Mouse (Mus musculus): ENCODE measurements around the gene Tspoap1. TPM values are rescaled to one million over a fixed set of nuclear protein-coding genes. Genes with fewer than 3 reads are reported as not detected.
A peak's percentile ranks its signal among the peaks of the same experiment; 100 is the strongest.

The Tspoap1 gene
- 1 to 10 TPM; 7.6 to 9.5 TPM for total RNA-seq (2021)
- long read RNA-seq, experiment 1, partial matches to known transcripts = 2 of 4 reads
- long read RNA-seq, experiment 1, other reads (novel, unspliced or antisense) = 2 of 4 reads
- long read RNA-seq, experiment 2, partial matches to known transcripts = 3 of 7 reads
- long read RNA-seq, experiment 2, other reads (novel, unspliced or antisense) = 3 of 7 reads

DNA sequence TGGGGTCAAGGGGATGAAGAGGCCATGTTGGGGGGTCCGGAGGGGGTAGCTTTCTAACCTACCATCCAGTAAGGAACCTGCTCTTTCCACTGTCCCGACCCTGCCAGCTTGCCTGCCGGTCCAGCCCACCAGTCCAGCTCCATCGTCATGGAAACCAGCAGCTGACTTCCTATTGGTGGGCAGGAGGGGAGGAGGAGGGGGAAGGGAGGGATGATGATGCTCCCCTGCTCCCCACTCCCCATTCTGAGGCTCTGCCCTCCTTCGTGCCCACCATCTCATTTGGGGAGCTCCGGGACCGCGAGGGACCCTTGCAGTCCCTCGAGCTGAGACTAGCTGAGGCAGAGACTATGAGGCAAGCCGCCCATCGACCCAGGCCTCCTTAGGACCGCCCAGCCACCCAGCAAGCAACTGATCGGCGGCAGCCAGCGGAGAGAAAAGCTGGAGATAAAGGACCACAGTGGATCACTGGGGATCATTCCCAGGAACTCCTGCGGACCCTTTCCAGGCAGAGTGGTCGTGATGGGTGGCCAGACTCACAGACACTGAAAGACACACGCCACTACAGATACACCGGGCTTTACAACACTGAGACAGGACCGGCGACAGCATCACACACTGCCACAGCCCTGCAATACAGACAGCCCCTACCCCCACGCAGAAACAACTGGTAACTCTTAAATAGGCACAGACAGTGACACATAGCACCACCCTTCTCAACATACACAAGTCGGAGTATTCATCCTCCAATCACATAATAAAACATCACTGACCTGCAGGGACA, at the start of gene Tspoap1:
Tspoap1 (plus strand) TSS at position 241 of the 781 bp plus-strand sequence.
- DNase-seq (ENCODE audit: low spot score in 2 of 2) = no peak

DNA sequence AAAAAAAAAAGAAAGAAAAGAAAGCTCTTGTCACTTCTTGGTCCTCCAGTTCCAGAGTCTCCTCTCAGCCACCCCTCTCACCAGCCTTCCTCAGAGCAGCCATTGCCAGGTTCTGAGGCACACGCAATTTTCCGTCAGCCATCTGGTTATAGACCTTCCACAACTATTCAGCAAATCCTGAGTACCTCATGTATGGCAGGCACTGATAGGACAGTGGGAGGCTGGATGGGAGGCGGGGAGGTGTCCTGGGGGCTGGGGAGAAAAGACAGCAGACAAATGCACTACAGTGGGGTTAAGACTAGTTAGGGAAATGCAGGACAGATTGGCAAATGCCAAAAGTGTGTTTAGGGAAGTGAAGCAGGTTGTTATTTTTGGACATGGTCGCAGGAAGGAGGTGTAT, 48.2 kb upstream of the Tspoap1 start:
- no peak for DNase-seq (ENCODE audit: low spot score in 2 of 2)

DNA sequence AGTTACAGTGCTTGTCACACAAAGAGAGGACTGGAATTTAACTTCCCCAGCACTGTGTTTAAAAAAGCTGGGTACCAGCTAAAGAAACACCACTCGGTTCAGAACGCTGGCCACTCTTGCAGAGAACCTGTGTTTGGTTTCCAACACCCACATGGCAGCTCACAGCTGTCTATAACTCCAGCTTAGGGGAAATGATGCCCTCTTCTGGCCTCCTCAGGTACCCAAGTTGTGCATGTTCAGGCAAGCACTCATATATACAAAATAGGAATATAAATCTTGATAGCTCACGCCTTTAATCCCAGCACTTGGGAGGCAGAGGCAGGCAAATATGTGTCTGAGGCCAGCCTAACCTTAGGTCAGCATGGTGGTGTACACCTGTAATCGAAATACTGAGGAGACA, 44.3 kb upstream of the Tspoap1 start:
- no peak for DNase-seq (ENCODE audit: low spot score in 2 of 2)

DNA sequence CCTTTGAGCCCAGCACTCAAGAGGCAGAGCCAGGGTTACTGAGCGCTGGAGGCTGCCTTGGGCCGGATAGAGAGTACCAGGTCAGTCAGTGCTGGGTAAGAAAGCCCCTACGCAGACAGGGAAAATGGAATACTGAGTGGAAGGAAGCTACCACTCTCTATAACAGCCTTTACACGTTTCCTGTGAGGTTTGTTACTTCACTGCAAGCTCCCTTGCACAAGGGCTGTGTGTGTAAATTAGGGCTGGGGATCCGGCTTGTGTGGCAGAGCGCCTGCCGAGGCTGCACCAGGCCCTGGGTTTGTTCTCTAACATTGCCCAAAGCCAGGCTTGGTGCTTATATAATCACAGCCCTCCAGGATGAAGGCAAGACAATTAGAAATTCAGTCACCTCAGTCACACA, 40.8 kb upstream of the Tspoap1 start:
- no peak for DNase-seq (ENCODE audit: low spot score in 2 of 2)

DNA sequence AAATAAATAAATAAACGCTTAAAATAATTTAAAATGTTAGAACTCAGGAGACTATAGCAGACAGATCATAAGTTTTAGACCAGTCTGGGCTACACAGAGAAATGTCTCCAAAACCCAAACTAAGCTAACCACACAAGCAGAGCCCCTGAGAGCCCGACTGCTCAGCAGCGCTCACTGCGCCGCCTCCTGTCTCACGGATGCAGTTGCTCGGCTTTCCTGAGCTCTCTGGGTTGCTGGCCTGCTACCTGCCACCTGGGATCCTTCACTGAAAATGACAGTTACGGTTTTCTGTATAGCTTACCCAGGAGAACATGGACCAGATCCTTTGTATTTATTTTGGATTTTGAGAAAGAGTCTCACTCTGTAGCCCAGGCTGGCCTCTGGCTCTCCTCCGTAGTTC, 40.0 kb upstream of the Tspoap1 start:
- DNase-seq (ENCODE audit: low spot score in 2 of 2) = no peak

DNA sequence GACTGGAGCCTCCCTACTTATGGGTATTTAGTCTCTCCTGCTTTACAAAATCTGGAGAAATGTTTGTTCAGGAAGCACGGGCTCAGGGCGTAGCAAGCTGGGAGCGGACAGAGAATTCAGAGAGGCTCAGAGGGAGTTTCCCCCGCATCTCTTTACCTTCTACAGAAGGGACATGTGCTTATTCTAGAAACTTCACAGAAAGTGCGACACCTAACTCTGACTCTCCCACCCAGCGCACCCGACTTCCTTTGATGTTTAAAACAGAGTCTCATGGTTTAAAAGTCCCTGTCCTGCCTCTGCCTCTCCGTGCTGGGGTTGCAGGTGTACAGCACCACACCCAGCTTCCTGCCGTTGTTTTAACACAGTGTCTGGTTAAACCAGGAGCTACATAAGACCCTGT, 39.5 kb upstream of the Tspoap1 start:
- DNase-seq (ENCODE audit: low spot score in 2 of 2) = no peak

DNA sequence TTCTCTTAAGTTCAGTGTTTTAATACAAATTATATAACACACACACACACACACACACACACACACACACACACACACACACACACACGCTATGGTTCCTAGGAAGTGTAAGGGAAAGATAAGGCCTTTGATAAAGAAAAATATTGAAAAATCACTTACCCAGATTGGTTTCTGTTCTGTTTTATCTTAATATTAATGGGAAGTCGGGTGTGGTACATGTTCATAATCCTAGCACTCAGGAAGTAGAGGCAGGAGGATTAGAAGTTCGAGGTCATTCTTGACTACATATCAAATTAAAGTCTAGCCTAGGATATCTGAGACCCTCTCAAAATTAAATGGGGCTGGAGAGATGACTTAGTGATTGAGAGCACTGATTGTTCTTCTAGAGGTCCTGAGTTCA, 38.2 kb upstream of the Tspoap1 start:
- no peak for DNase-seq (ENCODE audit: low spot score in 2 of 2)

DNA sequence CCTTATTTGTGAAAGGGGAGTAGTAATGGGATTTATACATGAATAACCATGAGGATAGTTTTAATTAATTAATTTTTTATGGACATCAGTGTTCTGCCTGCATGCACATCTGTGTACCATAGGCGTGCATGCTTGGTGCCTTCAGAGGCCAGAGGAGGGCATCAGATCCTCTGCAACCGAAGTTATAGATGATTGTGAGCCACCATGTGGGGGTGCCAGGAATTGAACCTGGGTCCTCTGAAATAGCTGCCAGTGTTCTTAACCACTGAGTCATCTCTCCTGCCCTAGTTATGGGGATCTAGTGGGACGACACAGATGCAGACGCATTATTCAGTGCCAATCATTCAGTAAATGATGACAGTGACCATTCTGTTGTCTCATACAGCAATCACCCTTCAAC, 37.5 kb upstream of the Tspoap1 start:
- no peak for DNase-seq (ENCODE audit: low spot score in 2 of 2)

DNA sequence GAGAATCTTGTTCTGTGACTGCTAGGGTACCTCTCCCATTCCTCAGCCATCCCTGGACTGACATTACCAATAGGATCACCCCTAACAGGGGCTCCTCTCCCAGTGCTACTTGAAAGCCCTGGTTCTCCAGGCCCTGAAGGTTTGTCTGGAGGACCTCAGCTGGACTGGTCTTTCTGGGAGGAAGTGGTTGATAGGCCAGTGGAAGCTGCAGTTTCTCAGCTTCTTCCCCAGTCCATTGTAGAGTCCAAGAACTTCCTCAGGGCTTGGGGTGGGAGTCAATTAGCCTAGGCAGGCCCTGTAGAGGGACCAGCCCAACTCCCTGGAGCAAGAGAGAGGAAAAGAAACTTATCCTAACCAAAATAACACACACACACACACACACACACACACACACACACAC, 34.8 kb upstream of the Tspoap1 start:
- DNase-seq (ENCODE audit: low spot score in 2 of 2) = no peak

DNA sequence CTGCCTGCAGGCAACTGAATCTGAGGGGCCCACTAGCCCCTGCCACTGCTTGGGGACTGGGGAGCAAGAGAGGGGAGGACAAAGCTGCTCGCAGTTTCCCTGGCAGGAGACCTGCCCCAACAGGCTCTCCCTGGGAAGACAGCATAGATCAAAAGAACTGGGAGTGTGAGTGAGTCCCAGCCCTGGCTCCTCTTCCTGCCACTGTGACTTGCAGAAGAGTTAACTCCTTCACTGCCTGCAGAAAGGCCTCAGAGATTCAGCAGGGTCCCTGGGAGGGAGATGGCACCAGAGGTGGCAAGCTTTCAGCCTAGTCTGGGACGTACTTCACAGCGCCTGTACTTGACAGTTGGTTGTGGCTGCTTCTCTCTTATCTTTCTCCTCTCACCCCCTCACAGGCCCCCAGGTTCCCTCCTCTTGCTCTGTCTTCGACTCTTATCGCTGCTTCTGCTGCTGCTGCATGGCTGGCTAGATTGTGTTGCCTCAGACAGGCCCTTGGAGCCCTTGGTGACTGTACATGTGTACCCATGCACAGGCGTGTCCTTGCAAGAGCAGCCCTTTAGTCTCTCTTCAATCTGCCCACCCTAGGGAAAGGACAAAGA, 34.3 kb upstream of the Tspoap1 start:
- no peak for DNase-seq (ENCODE audit: low spot score in 2 of 2)

DNA sequence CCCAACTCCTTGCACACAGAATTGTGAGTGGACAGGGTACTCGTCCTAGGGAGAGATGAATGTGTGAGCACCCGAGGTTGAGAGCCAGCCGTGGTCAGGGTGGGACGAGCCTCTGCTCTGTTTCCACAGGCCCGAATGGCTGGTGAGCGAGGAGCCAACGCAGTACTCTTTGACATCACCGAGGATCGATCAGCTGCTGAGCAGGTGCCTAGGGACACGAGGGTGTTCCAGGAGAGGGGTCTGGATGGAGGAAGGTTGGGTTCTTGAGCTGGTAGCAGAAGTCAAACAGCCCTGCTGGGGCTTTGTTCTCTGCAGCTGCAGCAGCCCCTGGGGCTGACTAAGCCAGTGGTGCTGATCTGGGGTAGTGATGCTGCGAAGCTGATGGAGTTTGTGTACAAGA, 33.3 kb upstream of the Tspoap1 start:
- DNase-seq (ENCODE audit: low spot score in 2 of 2) = no peak

DNA sequence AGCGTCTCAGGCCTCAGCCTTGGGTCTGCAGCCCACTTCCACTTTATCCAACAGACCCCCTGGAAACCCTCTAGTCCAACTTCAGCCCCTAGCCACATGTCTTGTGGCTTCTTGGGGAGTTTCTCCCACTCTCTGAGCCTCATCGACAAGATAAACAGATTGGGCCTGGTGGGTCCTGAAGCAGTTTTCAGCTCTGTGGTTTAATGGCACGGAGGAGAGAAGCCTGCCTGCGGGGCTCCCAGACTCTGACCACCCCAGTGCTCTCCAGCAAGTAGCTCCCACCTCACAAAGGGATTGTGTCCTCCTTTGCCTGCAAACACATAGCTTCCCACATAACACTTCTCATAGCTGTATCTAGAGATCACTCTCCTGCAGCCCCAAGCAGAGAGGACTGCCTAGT, 32.9 kb upstream of the Tspoap1 start:
- DNase-seq (ENCODE audit: low spot score in 2 of 2) = no peak

DNA sequence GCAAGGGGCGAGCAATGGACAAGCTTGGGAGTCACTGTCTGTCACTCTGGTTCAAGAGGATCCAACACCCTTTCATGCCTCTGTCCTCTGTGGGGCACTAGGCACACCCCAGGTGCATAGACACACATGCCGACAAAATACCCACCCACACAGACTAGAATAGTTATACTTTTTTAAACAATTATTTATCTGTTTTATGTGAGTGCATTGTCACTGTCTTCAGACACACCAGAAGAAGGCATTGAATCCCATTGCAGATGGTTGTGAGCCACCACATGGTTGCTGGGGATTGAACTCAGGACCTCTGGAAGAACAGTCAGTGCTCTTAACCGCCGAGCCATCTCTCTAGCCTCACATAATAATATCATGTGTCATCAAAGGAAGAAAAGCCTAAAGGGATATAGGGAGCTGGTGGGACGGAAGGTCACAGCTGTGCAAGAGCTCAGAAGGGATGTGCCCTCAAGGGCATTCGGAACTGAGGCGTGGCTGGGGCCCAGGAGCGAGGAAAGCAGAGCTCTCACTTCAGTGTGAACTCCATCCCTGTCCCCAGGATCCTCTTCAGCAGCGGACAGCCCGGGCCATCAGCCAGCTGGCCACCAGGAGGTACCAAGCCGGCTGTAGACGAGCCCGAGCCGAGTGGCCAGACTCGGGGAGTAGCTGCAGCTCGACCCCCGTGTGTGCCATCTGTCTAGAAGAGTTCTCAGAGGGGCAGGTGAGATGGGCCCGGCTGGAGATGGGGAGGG, 31.3 kb upstream of the Tspoap1 start:
- no peak for DNase-seq (ENCODE audit: low spot score in 2 of 2)

DNA sequence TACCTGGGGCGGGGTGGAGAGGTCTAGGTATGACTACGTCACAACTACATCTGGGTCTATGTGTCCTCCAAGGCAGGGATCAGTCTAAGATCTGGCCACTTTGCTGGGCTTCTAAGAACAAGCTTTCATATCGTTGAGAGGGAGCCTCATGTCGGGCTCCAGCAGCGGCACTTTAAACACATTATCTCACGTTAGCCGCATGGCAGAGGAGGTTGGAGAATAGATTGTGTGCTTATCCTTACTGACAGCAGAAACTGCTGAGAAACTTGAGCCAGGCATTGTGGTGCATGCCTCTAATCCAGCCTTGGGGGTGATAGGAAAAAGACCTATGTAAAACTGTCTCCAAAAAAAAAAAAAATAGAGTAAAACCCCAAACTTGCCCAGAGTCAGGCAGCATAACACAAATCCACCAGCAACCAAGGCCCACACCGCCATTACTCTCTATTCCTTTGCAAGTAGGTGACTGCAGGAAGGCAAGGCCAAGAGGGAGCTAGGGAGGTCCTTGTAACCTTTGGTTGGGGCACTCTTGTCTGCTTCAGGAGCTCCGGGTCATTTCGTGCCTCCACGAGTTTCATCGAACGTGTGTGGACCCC, 30.7 kb upstream of the Tspoap1 start:
- no peak for DNase-seq (ENCODE audit: low spot score in 2 of 2)

DNA sequence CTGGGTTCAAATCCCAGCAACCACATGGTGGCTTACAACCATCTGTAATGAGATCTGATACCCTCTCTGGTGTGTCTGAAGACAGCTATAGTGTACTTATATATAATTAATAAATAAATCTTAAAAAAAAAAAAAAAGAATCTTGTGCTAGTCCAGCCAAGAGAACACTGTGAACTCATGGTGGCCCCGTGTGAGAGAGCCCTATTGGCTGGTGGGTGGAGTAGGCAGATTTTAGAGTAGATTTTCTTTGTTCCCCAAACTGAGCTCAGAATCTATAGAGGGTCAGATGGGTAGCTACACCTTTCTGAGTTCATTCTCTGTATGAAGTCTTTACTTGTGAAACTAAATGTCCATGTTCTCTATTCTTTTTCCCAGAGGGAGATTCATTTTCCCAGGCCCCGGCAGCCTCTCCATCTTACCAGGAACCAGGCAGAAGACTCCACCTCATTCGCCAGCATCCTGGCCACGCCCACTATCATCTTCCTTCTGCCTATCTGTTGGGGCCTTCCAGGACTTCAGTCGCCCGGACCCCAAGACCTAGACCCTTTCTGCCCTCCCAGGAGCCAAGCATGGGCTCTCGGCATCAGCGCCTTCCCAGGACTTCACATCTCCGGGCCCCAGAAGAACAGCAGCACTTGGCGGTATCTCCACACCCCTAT, 29.6 kb upstream of the Tspoap1 start:
- no peak for DNase-seq (ENCODE audit: low spot score in 2 of 2)

DNA sequence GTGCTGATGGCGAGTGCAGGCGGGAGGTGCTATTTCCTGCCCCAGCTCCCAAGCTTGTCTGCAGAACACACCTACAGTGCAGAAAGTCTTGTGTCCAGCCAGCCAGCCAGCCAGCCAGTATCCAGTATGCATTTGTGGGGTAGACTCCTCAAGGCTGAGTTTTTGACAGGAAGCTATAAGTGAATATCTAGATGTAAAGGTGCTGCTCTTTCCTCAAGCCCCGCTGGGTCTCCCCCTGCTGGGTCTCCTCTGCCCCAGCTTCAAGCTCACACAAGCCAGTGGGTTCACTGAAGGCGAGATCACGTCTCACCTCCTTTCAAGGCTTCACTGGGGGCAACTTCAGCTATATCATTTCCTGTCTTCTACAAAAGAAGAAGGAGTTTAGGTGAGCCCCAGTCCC, 26.0 kb upstream of the Tspoap1 start:
- no peak for DNase-seq (ENCODE audit: low spot score in 2 of 2)

DNA sequence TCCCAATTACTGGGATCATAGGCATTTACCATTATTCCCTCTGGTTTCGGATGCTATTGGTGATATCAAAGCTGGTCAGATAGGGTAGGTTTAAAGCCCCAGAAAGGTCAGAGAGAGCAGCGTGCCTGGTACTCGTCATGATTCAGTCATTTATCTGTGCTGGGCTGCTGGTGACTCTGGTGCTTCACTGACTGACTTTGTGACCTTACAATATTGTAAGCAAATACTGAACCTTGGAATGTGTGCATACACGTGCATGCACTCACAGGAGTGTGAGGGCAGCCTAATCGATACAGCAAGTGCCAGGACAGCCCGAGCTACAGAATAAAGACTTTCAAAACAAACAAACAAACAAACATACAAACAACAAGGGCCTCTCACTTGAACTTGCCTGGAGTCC, 24.6 kb upstream of the Tspoap1 start:
- no peak for DNase-seq (ENCODE audit: low spot score in 2 of 2)

DNA sequence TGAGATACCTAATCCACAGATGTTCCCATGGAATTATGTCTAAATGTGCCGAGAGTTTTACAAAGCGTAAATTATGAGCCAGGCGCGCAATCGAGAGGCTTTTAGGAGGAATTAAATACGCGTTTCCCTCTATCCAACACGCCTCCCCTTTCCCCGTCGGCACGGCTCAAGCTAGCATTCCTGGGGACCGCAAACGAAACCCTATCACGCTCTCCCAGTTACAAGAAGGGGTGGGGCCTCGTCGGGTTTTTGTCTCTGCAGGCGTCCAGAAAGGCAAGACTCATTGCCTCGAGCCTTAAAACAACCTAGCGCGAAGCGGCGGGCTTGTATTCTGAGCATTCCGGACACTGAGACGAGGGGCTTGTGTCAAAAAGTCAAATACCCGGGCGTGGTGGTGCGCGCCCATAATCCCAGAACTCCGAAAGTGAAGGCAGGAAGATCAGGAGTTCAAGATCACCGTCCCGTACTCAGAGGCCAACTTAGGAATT, 23.6 kb upstream of the Tspoap1 start:
- peak; percentile 50 to 58 for DNase-seq (ENCODE audit: low spot score in 2 of 2)

DNA sequence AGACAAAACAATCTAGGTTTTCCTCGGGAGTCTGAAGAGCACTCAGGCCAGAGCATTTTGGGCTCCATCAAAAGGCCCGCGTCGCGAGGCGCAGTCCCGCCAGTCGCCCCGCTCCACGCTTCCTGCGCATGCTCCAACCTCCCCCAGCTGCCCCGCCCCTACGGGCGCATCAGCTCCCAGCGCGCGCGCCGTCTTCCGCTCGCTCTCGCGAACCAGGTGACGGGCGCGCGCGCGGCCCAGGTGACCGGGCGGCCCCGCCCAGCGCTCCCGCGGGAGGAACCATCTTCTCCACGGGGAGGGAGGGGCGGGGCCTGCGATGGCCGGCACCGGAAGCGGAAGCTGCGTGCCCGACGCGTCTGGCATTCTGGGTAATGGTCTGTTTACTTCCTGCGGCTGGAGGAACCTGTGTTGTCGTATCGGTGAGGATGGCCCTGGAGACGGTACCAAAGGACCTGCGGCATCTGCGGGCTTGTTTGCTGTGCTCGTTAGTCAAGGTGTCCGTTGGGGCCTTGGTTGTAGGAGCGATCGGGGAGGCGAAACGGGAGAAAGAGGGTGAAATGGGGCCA, 23.1 kb upstream of the Tspoap1 start, which contains the start of gene Supt4a:
Supt4a (plus strand) TSS at position 378 of the 566 bp plus-strand sequence.
- peak; percentile 95 to 96 for DNase-seq (ENCODE audit: low spot score in 2 of 2)

DNA sequence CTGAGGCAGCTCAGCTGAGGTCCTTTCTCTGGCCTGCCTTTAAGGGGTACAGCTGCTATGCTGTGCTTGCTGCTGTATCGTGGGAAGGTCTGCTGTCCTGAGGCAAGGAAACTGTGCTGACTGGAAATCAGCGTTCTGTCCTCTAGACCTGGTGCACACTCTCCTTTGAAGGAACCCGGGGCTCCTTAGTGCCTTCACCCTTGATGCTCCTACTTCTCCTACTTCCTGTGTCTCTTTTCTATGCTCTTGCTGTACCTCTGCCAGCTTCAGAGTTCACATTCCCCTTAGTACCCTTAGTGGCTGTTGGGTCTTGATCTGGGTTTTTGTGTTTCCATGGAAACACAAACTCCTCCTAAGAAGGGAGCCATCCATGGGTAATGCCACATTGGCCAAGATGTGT, 16.6 kb upstream of the Tspoap1 start:
- DNase-seq (ENCODE audit: low spot score in 2 of 2) = no peak
